Mouse (Mus musculus): ENCODE data around the gene P4hb. TPM values are rescaled to one million over a fixed set of nuclear protein-coding genes. Genes with fewer than 3 reads are reported as not detected.

The P4hb gene
- total and polyA plus RNA-seq, 2 experiments from 2014 or later = 174 to 208 TPM

- H3K9ac ChIP-seq = no peak overlapping the region
- no peak overlapping the region for H3K4me2 ChIP-seq (ENCODE audit: low read depth)
- ATAC-seq (no peak), DNase-seq (no peak)
- no peaks in the 10 kb centered on the region for H3K4me1 ChIP-seq (ENCODE audit: insufficient read depth)
- WGBS = 84% methylated on average over 9 of the region's 9 CpGs
- no peak for TF ChIP-seq CTCF (IDR thresholded peaks at IDR 0.05; ENCODE audit: low read depth)
- no peaks in the 10 kb centered on the region for H3K36me3 ChIP-seq (ENCODE audit: insufficient read depth)
- peaks cover 39% of the 10 kb centered on the region for H3K27me3 ChIP-seq (ENCODE audit: insufficient read depth, low read length)
- no peak overlapping the region for H3K4me3 ChIP-seq (ENCODE audit: low read depth, low read length)
- H3K9me3 ChIP-seq (ENCODE audit: low read length) = no peaks in the 10 kb centered on the region
- no peak overlapping the region for H3K27ac ChIP-seq (ENCODE audit: low read depth, low read length)
These were observed 45.2 kb downstream of the P4hb start for GRCm38 (mm10) chr11:120527690-120528354.

DNA sequence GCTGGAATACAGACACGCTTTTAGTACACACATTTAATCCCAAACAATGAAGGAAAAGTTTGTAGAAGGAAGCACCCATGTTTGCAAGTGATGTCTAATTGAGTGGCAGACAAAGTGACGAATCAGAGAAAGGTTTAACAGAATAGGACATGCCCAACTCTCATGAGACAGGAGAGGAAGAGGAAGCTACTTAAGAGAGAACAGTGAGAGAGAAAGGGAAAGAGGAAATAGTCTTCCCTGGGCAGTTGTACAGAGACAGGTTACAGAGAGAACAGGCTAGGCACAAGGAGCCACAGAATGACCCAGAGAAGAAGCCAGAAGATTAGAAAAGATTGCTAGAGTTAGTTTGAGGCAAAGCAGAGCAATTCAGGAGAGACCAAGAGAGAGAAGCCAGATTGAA, 47.1 kb downstream of the P4hb start:
- Histone ChIP-seq H3K27me3 (ENCODE audit: insufficient read depth, low read length) (peaks cover 21% of the 10 kb centered on the region), H3K9ac (no peak overlapping the region), H3K4me2 (ENCODE audit: low read depth) (no peak overlapping the region), H3K9me3 (ENCODE audit: low read length) (no peaks in the 10 kb centered on the region), H3K36me3 (ENCODE audit: insufficient read depth) (no peaks in the 10 kb centered on the region), H3K27ac (ENCODE audit: low read depth, low read length) (no peak overlapping the region), H3K4me3 (ENCODE audit: low read depth, low read length) (no peak overlapping the region), H3K4me1 (ENCODE audit: insufficient read depth) (no peaks in the 10 kb centered on the region)
- no peak for DNase-seq
- TF ChIP-seq CTCF (IDR thresholded peaks at IDR 0.05; ENCODE audit: low read depth) = no peak
- ATAC-seq = no peak
- 85% methylated on average over 2 of the region's 2 CpGs for WGBS

GRCm38 (mm10) chr11:120522581-120522980, 50.5 kb downstream of the P4hb start:
- H3K4me2 ChIP-seq (ENCODE audit: low read depth) = no peak overlapping the region
- no peak for DNase-seq

GRCm38 (mm10) chr11:120520967-120521540, 52.0 kb downstream of the P4hb start:
- H3K4me3 ChIP-seq (ENCODE audit: low read depth, low read length) = no peak overlapping the region
- peak overlapping the region; percentile 18; the same call in 1 of the 2 replicates for H3K9ac ChIP-seq
- DNase-seq = peak; percentile 63
- H3K27me3 ChIP-seq (ENCODE audit: insufficient read depth, low read length) = no peaks in the 10 kb centered on the region
- WGBS = 61% methylated on average over 5 of the region's 5 CpGs
- H3K9me3 ChIP-seq (ENCODE audit: low read length) = no peaks in the 10 kb centered on the region
- H3K27ac ChIP-seq (ENCODE audit: low read depth, low read length) = 0 out of 2 replicates have a peak overlapping the region, but pooled peaks have one; percentile 15
- no peak overlapping the region for H3K4me2 ChIP-seq (ENCODE audit: low read depth)
- ATAC-seq = no peak
- H3K4me1 ChIP-seq (ENCODE audit: insufficient read depth) = no peaks in the 10 kb centered on the region
- no peak for TF ChIP-seq CTCF (IDR thresholded peaks at IDR 0.05; ENCODE audit: low read depth)
- H3K36me3 ChIP-seq (ENCODE audit: insufficient read depth) = no peaks in the 10 kb centered on the region

More at GRCm38 (mm10) chr11:120522581-120522980, 50.5 kb downstream of the P4hb start:
- no peak for TF ChIP-seq CTCF (IDR thresholded peaks at IDR 0.05; ENCODE audit: low read depth)
- no peaks in the 10 kb centered on the region for H3K27me3 ChIP-seq (ENCODE audit: insufficient read depth, low read length)
- 87% methylated on average over 8 of the region's 8 CpGs for WGBS
- no peaks in the 10 kb centered on the region for H3K9me3 ChIP-seq (ENCODE audit: low read length)
- H3K4me3 ChIP-seq (ENCODE audit: low read depth, low read length) = no peak overlapping the region
- no peak overlapping the region for H3K9ac ChIP-seq
- H3K36me3 ChIP-seq (ENCODE audit: insufficient read depth) = no peaks in the 10 kb centered on the region
- H3K27ac ChIP-seq (ENCODE audit: low read depth, low read length) = no peak overlapping the region
- H3K4me1 ChIP-seq (ENCODE audit: insufficient read depth) = no peaks in the 10 kb centered on the region
- ATAC-seq = no peak

GRCm38 (mm10) chr11:120520498-120520897, 52.6 kb downstream of the P4hb start:
- Histone ChIP-seq H3K9ac (no peak overlapping the region), H3K4me3 (ENCODE audit: low read depth, low read length) (no peak overlapping the region), H3K4me1 (ENCODE audit: insufficient read depth) (no peaks in the 10 kb centered on the region), H3K4me2 (ENCODE audit: low read depth) (no peak overlapping the region), H3K36me3 (ENCODE audit: insufficient read depth) (no peaks in the 10 kb centered on the region), H3K27me3 (ENCODE audit: insufficient read depth, low read length) (no peaks in the 10 kb centered on the region), H3K27ac (ENCODE audit: low read depth, low read length) (0 out of 2 replicates have a peak overlapping the region, but pooled peaks have one; percentile 15), H3K9me3 (ENCODE audit: low read length) (no peaks in the 10 kb centered on the region)
- 72% methylated on average over 9 of the region's 9 CpGs for WGBS
- DNase-seq = no peak
- no peak for TF ChIP-seq CTCF (IDR thresholded peaks at IDR 0.05; ENCODE audit: low read depth)
- no peak for ATAC-seq

GRCm38 (mm10) chr11:120519738-120520137, 53.3 kb downstream of the P4hb start:
- ATAC-seq (no peak), DNase-seq (no peak)
- Histone ChIP-seq H3K27me3 (ENCODE audit: insufficient read depth, low read length) (no peaks in the 10 kb centered on the region), H3K9me3 (ENCODE audit: low read length) (no peaks in the 10 kb centered on the region), H3K4me2 (ENCODE audit: low read depth) (no peak overlapping the region), H3K27ac (ENCODE audit: low read depth, low read length) (no peak overlapping the region), H3K9ac (no peak overlapping the region), H3K36me3 (ENCODE audit: insufficient read depth) (no peaks in the 10 kb centered on the region), H3K4me1 (ENCODE audit: insufficient read depth) (no peaks in the 10 kb centered on the region), H3K4me3 (ENCODE audit: low read depth, low read length) (no peak overlapping the region)
- 38% methylated on average over 9 of the region's 9 CpGs for WGBS
- TF ChIP-seq CTCF (IDR thresholded peaks at IDR 0.05; ENCODE audit: low read depth) = no peak

DNA sequence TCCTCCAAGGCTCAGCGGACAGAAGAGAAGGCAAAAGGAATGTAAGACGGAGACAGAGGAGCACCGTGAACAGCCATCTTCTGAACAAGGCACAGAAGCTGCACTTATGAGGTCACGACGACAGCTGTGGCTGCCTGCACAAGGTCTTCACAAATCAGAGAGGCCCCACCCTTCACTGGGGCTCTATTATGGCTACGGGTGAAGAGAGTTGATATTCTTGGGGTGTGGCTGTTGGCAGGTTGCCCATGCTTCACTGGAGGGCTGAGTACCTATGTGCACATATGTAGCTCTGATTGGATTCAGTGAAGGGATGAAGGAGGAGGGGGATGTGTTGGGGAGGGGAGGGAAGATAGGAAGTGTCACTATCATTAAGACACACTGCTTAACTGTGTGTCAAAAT, 54.5 kb downstream of the P4hb start:
- H3K4me1 ChIP-seq (ENCODE audit: insufficient read depth) = no peaks in the 10 kb centered on the region
- TF ChIP-seq CTCF (IDR thresholded peaks at IDR 0.05; ENCODE audit: low read depth) = no peak
- DNase-seq (no peak), ATAC-seq (no peak)
- no peak overlapping the region for H3K27ac ChIP-seq (ENCODE audit: low read depth, low read length)
- no peaks in the 10 kb centered on the region for H3K36me3 ChIP-seq (ENCODE audit: insufficient read depth)
- no peaks in the 10 kb centered on the region for H3K27me3 ChIP-seq (ENCODE audit: insufficient read depth, low read length)
- no peak overlapping the region for H3K4me3 ChIP-seq (ENCODE audit: low read depth, low read length)
- 72% methylated on average over 6 of the region's 6 CpGs for WGBS
- no peak overlapping the region for H3K4me2 ChIP-seq (ENCODE audit: low read depth)
- no peak overlapping the region for H3K9ac ChIP-seq
- H3K9me3 ChIP-seq (ENCODE audit: low read length) = no peaks in the 10 kb centered on the region
